Mouse (Mus musculus): ENCODE measurements at regions not wholly inside any gene's neighbourhood (a gene's known extent, or its start where the extent isn't known, plus 50 kb on each side); places are given as distances from the start of the nearest gene placed in this dataset.
"Not testable (repeated sequence)": the region's sequence is repeated elsewhere in the genome, so short reads cannot be mapped to it uniquely, and the experiment has no call there.

GRCm38 (mm10) chr4:35350465-35350864 is 124.5 kb upstream of the C9orf72 start:
- no peak for DNase-seq (ENCODE audit: extremely low spot score in 1 of 2, low spot score in 1 of 2)

GRCm38 (mm10) chr4:35347609-35348008 is 121.6 kb upstream of the C9orf72 start:
- no peak for DNase-seq (ENCODE audit: extremely low spot score in 1 of 2, low spot score in 1 of 2)

GRCm38 (mm10) chr4:35343751-35344150 is 117.8 kb upstream of the C9orf72 start:
- no peak for DNase-seq (ENCODE audit: extremely low spot score in 1 of 2, low spot score in 1 of 2)

GRCm38 (mm10) chr4:35331161-35331560 is 105.2 kb upstream of the C9orf72 start:
- no peak for DNase-seq (ENCODE audit: extremely low spot score in 1 of 2, low spot score in 1 of 2)

GRCm38 (mm10) chr4:35325300-35325699 is 99.3 kb upstream of the C9orf72 start:
- DNase-seq (ENCODE audit: extremely low spot score in 1 of 2, low spot score in 1 of 2), result no peak

GRCm38 (mm10) chr4:35322432-35323173 is 96.6 kb upstream of the C9orf72 start:
- no peak for DNase-seq (ENCODE audit: extremely low spot score in 1 of 2, low spot score in 1 of 2)

- peak in 1 of 2 experiments; percentile 43 for DNase-seq (ENCODE audit: extremely low spot score in 1 of 2, low spot score in 1 of 2)
These were observed 84.5 kb upstream of the C9orf72 start for GRCm38 (mm10) chr4:35310396-35310977.

GRCm38 (mm10) chr4:35308221-35308620 is 82.2 kb upstream of the C9orf72 start:
- DNase-seq (ENCODE audit: extremely low spot score in 1 of 2, low spot score in 1 of 2), result no peak

GRCm38 (mm10) chr4:35305210-35305609 is 79.2 kb upstream of the C9orf72 start:
- no peak for DNase-seq (ENCODE audit: extremely low spot score in 1 of 2, low spot score in 1 of 2)

GRCm38 (mm10) chr4:35300848-35301247 is 74.9 kb upstream of the C9orf72 start:
- no peak for DNase-seq (ENCODE audit: extremely low spot score in 1 of 2, low spot score in 1 of 2)

GRCm38 (mm10) chr4:35300374-35300773 is 74.4 kb upstream of the C9orf72 start:
- DNase-seq (ENCODE audit: extremely low spot score in 1 of 2, low spot score in 1 of 2), result not testable (repeated sequence)

GRCm38 (mm10) chr4:35284611-35285010 is 58.6 kb upstream of the C9orf72 start:
- DNase-seq (ENCODE audit: extremely low spot score in 1 of 2, low spot score in 1 of 2), result no peak

Data from layer of hippocampus, postnatal 25 days (tissue).